Mouse (Mus musculus) ES-E14 (cell line): Measurements from ENCODE around the gene Them4. TPM values are rescaled to one million over a fixed set of nuclear protein-coding genes. Genes with fewer than 3 reads are reported as not detected.

ENCODE experiments used
- DNase-seq: peaks from one replicate; pipeline ENCODE4 v3.0.0-alpha.2; 2013; ENCODE audit warnings: low read depth, low spot score
- H3K27ac ChIP-seq: 2 replicates; pipeline ENCODE4 v1.5.1; 2012; ENCODE audit warnings: low read depth, mild to moderate bottlenecking, low read length, moderate library complexity, mixed read lengths; ENCODE audit not compliant: poor library complexity, insufficient read depth, severe bottlenecking
- H3K36me3 ChIP-seq: 2 replicates; pipeline ENCODE4 v1.6.1; 2012; ENCODE audit warnings: mild to moderate bottlenecking, low read length, moderate library complexity, mixed read lengths; ENCODE audit not compliant: control insufficient read depth, poor library complexity, insufficient read depth, severe bottlenecking
- H3K4me1 ChIP-seq, 2 experiments: fragments of 150-350 bp in 1 of 2; sonication (generic) in 1 of 2; 2 replicates each; pipeline ENCODE4 v1.6.1; 2012; ENCODE audit warnings: low read length in 2 of 2, mild to moderate bottlenecking in 1 of 2, mixed read lengths in 1 of 2; ENCODE audit not compliant: control insufficient read depth in 2 of 2, insufficient read depth in 2 of 2, poor library complexity in 1 of 2
- H3K4me3 ChIP-seq, 2 experiments: fragments of 150-350 bp in 1 of 2; sonication (generic) in 1 of 2; 2 replicates each; pipeline ENCODE4 v1.5.1; 2012; ENCODE audit warnings: low read length in 2 of 2, low read depth in 1 of 2, mild to moderate bottlenecking in 1 of 2, mixed read lengths in 1 of 2; ENCODE audit not compliant: insufficient read depth in 1 of 2, poor library complexity in 1 of 2, severe bottlenecking in 1 of 2
- H3K9ac ChIP-seq: 2 replicates; pipeline ENCODE4 v1.6.1; 2012; ENCODE audit warnings: low read depth, mild to moderate bottlenecking, low read length, mixed read lengths; ENCODE audit not compliant: poor library complexity, insufficient read depth, severe bottlenecking
- H3K9me3 ChIP-seq: fragments of 150-350 bp; sonication (generic); 2 replicates; pipeline ENCODE4 v1.6.1; 2012; ENCODE audit warnings: low read depth, mild to moderate bottlenecking, low read length; ENCODE audit not compliant: control insufficient read depth, insufficient read depth
- CHD2 ChIP-seq: IDR thresholded peaks from 2 replicates; pipeline ENCODE4 v1.6.1; 2014; ENCODE audit warnings: mild to moderate bottlenecking, low read depth, low read length, inconsistent platforms
- HCFC1 ChIP-seq: IDR thresholded peaks from 2 replicates; pipeline ENCODE4 v1.6.1; 2012; ENCODE audit warnings: low read length, inconsistent platforms, borderline replicate concordance; ENCODE audit not compliant: insufficient read depth
- MAFK ChIP-seq: IDR thresholded peaks from 2 replicates; pipeline ENCODE4 v1.6.1; 2014; ENCODE audit warnings: mild to moderate bottlenecking, low read depth, low read length, inconsistent platforms; ENCODE audit not compliant: insufficient read depth
- ZC3H11A ChIP-seq: IDR thresholded peaks from 2 replicates; pipeline ENCODE4 v1.6.1; 2012; ENCODE audit warnings: low read depth, mild to moderate bottlenecking, inconsistent platforms, low read length, borderline replicate concordance
- ZNF384 ChIP-seq: IDR thresholded peaks from 2 replicates; pipeline ENCODE4 v1.6.1; 2012; ENCODE audit warnings: low read depth, low read length, inconsistent platforms
- in situ Hi-C, 2 experiments: fragments of 600-800 bp; cut with MboI; formaldehyde crosslinking; loops; one replicate each; pipeline ENCODE4 v1.15.1; 2025; ENCODE audit warnings: low sequenced_read_pairs in 2 of 2, inconsistent platforms in 1 of 2; ENCODE audit not compliant: unreplicated experiment in 2 of 2
- total RNA-seq: library from RNA; depleted of rRNA; stranded (reverse); fragments of 300-350 nt; gene quantifications from 2 replicates; pipeline ENCODE4 v1.2.3, GENCODE M21; 2012

Gene Them4
- total RNA-seq, 1 experiment = 3.0 TPM

- Histone ChIP-seq H3K4me1 (peaks cover 0 to 2% of the 10 kb centered on the region in 2 experiments; a peak in 1 of 4 replicates), H3K4me3 (no peak overlapping the region), H3K36me3 (no peaks in the 10 kb centered on the region), H3K9ac (no peak overlapping the region), H3K27ac (no peak overlapping the region), H3K9me3 (no peaks in the 10 kb centered on the region)
- in situ Hi-C loops = no loop called here
- TF ChIP-seq CHD2 (no peak), HCFC1 (no peak), ZC3H11A (no peak), ZNF384 (no peak), MAFK (no peak)
- no peak for DNase-seq
Observed at GRCm38 (mm10) chr3:94334442-94334841, 24.6 kb downstream of the Them4 start.

- H3K9ac ChIP-seq = no peak overlapping the region
- DNase-seq = no peak
- no peak overlapping the region for H3K4me3 ChIP-seq
- no peaks in the 10 kb centered on the region for H3K36me3 ChIP-seq
- no peaks in the 10 kb centered on the region for H3K9me3 ChIP-seq
- TF ChIP-seq MAFK = no peak
- TF ChIP-seq ZNF384 = no peak
- TF ChIP-seq ZC3H11A = no peak
- TF ChIP-seq HCFC1 = no peak
- no peak for TF ChIP-seq CHD2
- H3K27ac ChIP-seq = no peak overlapping the region
- in situ Hi-C loops = no loop called here
- peaks cover 0 to 2% of the 10 kb centered on the region in 2 experiments; a peak in 1 of 4 replicates for H3K4me1 ChIP-seq
Observed at GRCm38 (mm10) chr3:94338522-94338921, 28.6 kb downstream of the Them4 start.

GRCm38 (mm10) chr3:94341959-94342422 is 32.1 kb downstream of the Them4 start, which contains the start of gene Them5:
Gene Them5, plus strand, starts transcription at chr3:94342099.
- H3K9ac ChIP-seq = no peak within 1 kb of the TSS
- no peak for DNase-seq
- in situ Hi-C loops = no loop called here
- H3K36me3 ChIP-seq = no peaks in the 10 kb centered on the region
- no peaks in the 10 kb centered on the region for H3K9me3 ChIP-seq
- H3K4me3 ChIP-seq = no peak within 1 kb of the TSS
- TF ChIP-seq CHD2 = no peak
- TF ChIP-seq MAFK = no peak
- no peak for TF ChIP-seq HCFC1
- H3K4me1 ChIP-seq = peaks cover 0 to 2% of the 10 kb centered on the region in 2 experiments; a peak in 1 of 4 replicates
- no peak within 1 kb of the TSS for H3K27ac ChIP-seq

- TF ChIP-seq ZNF384 (no peak), ZC3H11A (no peak), HCFC1 (no peak), CHD2 (no peak)
- Histone ChIP-seq H3K4me3 (no peak overlapping the region), H3K4me1 (no peaks in the 10 kb centered on the region), H3K27ac (no peak overlapping the region), H3K9me3 (no peaks in the 10 kb centered on the region), H3K36me3 (no peaks in the 10 kb centered on the region), H3K9ac (no peak overlapping the region)
- in situ Hi-C loops = no loop called here
- no peak for DNase-seq
Observed at GRCm38 (mm10) chr3:94342552-94342951, 32.7 kb downstream of the Them4 start.

- in situ Hi-C loops = no loop called here
- Histone ChIP-seq H3K9ac (no peak overlapping the region), H3K36me3 (no peaks in the 10 kb centered on the region), H3K27ac (no peak overlapping the region), H3K4me1 (no peaks in the 10 kb centered on the region), H3K4me3 (no peak overlapping the region), H3K9me3 (no peaks in the 10 kb centered on the region)
- TF ChIP-seq MAFK (no peak), HCFC1 (no peak)
- DNase-seq = no peak
Observed at GRCm38 (mm10) chr3:94344182-94344581, 34.3 kb downstream of the Them4 start.
